In the genomic region with DNA sequence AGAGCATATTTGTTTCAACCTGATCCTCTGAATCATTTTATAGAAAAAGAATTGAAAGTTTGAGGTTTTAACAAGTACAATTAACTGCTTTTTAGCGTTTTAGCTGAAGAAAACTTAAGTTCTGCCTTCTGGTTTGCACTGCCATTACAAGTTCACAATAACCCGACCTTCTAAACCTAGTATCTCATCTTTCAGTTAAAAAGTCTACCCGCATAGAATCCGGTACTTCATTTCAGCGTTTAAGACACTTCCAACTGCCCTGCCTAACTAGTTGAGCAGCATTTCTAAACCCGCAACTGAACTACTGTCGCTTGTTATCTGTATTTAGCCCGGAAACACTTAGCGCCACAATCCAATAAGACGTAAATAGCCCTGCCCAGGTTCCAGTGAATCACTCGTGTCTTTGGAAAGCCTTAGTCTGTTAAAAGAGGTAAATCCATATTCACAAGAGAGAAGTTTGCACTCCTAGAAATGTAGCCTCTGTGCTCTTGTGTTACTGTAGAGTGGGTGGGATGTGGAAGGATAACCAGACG, we compare ENCODE assay signal across 11 mouse cellular contexts. TPM values are rescaled to one million over a fixed set of nuclear protein-coding genes. Genes with fewer than 3 reads are reported as not detected.
DNase-seq lines count a peak whose midpoint lies in the region; ATAC-seq and TF ChIP-seq lines count a peak whose summit lies in the region.
"Had no signal": no experiment of that assay in that cellular context is flagged by ENCODE, and none has a peak within 500 bp of the region (broad histone marks: within the 10 kb centered on the region; RNA-seq: fewer than 3 reads in every experiment).

No protein-coding gene starts in this region.

- peak overlapping the region; percentile 84 for H3K9ac ChIP-seq in liver, embryonic 12.5 days
- peak overlapping the region; percentile 71; the same call in 1 of the 2 replicates for H3K9ac ChIP-seq in stomach, postnatal 0 days (ENCODE audit: low read length)

- H3K9me3 ChIP-seq in erythroblast, embryonic 14.5 days (ENCODE audit: control insufficient read depth, low read length) = no peaks in the 10 kb centered on the region
- H3K9me3 ChIP-seq in liver, embryonic 12.5 days (replicated peaks) = no peaks in the 10 kb centered on the region
- H3K9me3 ChIP-seq in stomach, postnatal 0 days (ENCODE audit: control insufficient read depth, low read length) = no peaks in the 10 kb centered on the region

- peak overlapping the region; percentile 78 for H3K4me3 ChIP-seq in erythroblast, embryonic 14.5 days (replicated peaks)
- H3K4me3 ChIP-seq in testis, adult 2 months (ENCODE audit: control insufficient read depth, low read depth, low read length) = peak overlapping the region; percentile 82; the same call in 1 of the 2 replicates
- peak overlapping the region; percentile 88 for H3K4me3 ChIP-seq in liver, embryonic 12.5 days
- H3K4me3 ChIP-seq in stomach, postnatal 0 days (ENCODE audit: low read depth, low read length) = peak overlapping the region; percentile 77

- no peak for TF ChIP-seq EP300 in stomach, postnatal 0 days (optimal IDR thresholded peaks at IDR 0.05)

- H3K27me3 ChIP-seq in erythroblast, embryonic 14.5 days (ENCODE audit: control insufficient read depth) = peaks cover 3% of the 10 kb centered on the region
- no peaks in the 10 kb centered on the region for H3K27me3 ChIP-seq in testis, adult 2 months (ENCODE audit: control insufficient read depth, insufficient read depth, low read length)
- 0 out of 2 replicates have a peak, but pooled peaks cover 3% of the 10 kb centered on the region for H3K27me3 ChIP-seq in liver, embryonic 12.5 days (replicated peaks)
- H3K27me3 ChIP-seq in stomach, postnatal 0 days (ENCODE audit: control insufficient read depth, insufficient read depth, low read length) = no peaks in the 10 kb centered on the region

- DNase-seq in testis, postnatal 10 days (ENCODE audit: low spot score) = no peak
- peak; percentile 26 for DNase-seq in stomach, postnatal 0 days (ENCODE audit: low spot score)
- DNase-seq in adrenal gland, postnatal 10 days = no peak
- no peak for DNase-seq in thymus, postnatal 25 days
- DNase-seq: kidney, postnatal 14 days had no signal

- no peak for TF ChIP-seq POLR2A in testis, adult 2 months (IDR thresholded peaks at IDR 0.05; ENCODE audit: control insufficient read depth, low read depth, low read length)

- peaks cover 54% of the 10 kb centered on the region for H3K4me1 ChIP-seq in erythroblast, embryonic 14.5 days (ENCODE audit: control insufficient read depth)
- H3K4me1 ChIP-seq in testis, adult 2 months (ENCODE audit: control insufficient read depth, insufficient read depth, low read length) = peaks cover 8% of the 10 kb centered on the region
- peaks cover 57% of the 10 kb centered on the region for H3K4me1 ChIP-seq in liver, embryonic 12.5 days
- H3K4me1 ChIP-seq in stomach, postnatal 0 days (replicated peaks; ENCODE audit: control insufficient read depth, insufficient read depth) = peaks cover 2% of the 10 kb centered on the region; the same call in 1 of the 2 replicates

- H3K4me2 ChIP-seq in liver, embryonic 12.5 days = peak overlapping the region; percentile 88
- H3K4me2 ChIP-seq in stomach, postnatal 0 days (replicated peaks; ENCODE audit: low read depth) = peak overlapping the region; percentile 77

- H3K27ac ChIP-seq in testis, adult 2 months (ENCODE audit: control insufficient read depth, insufficient read depth, low read depth, low read length) = no peak overlapping the region
- peak overlapping the region; percentile 95 for H3K27ac ChIP-seq in liver, embryonic 12.5 days
- H3K27ac ChIP-seq in stomach, postnatal 0 days (replicated peaks) = peak overlapping the region; percentile 91

- ATAC-seq in erythroblast, adult 5-6 weeks (replicated peaks; ENCODE audit: low FRiP score, poor library complexity, severe bottlenecking) = no peak
- ATAC-seq in liver, embryonic 12.5 days = no peak
- ATAC-seq in stomach, postnatal 0 days (ENCODE audit: low FRiP score, low TSS enrichment) = no peak

- H3K36me3 ChIP-seq in erythroblast, embryonic 14.5 days (ENCODE audit: control insufficient read depth) = peaks cover 10% of the 10 kb centered on the region
- H3K36me3 ChIP-seq in testis, adult 2 months (ENCODE audit: control insufficient read depth, insufficient read depth, low read length) = no peaks in the 10 kb centered on the region
- peaks cover 9% of the 10 kb centered on the region for H3K36me3 ChIP-seq in liver, embryonic 12.5 days
- H3K36me3 ChIP-seq in stomach, postnatal 0 days (ENCODE audit: control insufficient read depth, insufficient read depth, low read length) = 0 out of 2 replicates have a peak, but pooled peaks cover 4% of the 10 kb centered on the region

- WGBS in liver, embryonic 12.5 days (ENCODE audit: insufficient replicate concordance) = 48% methylated on average over 12 of the region's 12 CpGs
- WGBS in stomach, postnatal 0 days = 48% methylated on average over 12 of the region's 12 CpGs

- TF ChIP-seq CTCF in testis, adult 2 months (IDR thresholded peaks at IDR 0.05; ENCODE audit: control insufficient read depth, insufficient read depth, insufficient replicate concordance, low read depth, low read length) = no peak
- TF ChIP-seq CTCF in stomach, postnatal 0 days (IDR thresholded peaks at IDR 0.05; ENCODE audit: low read depth) = no peak

RNA-seq across cellular contexts. Expression of a gene that starts 0.7 kb away (rescaled TPM):
- 1.3 and 2.5 TPM in 2 replicates for polyA plus RNA-seq in erythroblast, embryonic 14.5 days (2012)
- 73.8 and 97.2 TPM in 2 replicates for total RNA-seq in erythroblast, adult 5-6 weeks (2015; ENCODE audit: low replicate concordance)
- 63.7 and 104 TPM in 2 replicates for total RNA-seq in erythroblast, adult 5-6 weeks (2017; ENCODE audit: low replicate concordance)
- 212 and 237 TPM in 2 replicates for polyA plus RNA-seq in testis, adult 2 months (2012; rRNA removed)
- polyA plus RNA-seq in liver, embryonic 12.5 days (2016; fragmentation: Nextera tagmentation; extraction: Ambion mirVana) = 18.8 and 22.0 TPM in 2 replicates
- polyA plus RNA-seq in stomach, postnatal 0 days (2015; fragmentation: Nextera tagmentation; extraction: Ambion mirVana) = 40.2 and 45.7 TPM in 2 replicates
- 100 to 1,000 TPM; 206 to 229 TPM for total RNA-seq in adrenal gland, postnatal 10 days (2021)

RNA-seq across cellular contexts. Expression of a gene that starts 0.8 kb away (rescaled TPM):
- polyA plus RNA-seq in erythroblast, embryonic 14.5 days (2012) = 4.2 and 4.4 TPM in 2 replicates
- total RNA-seq in erythroblast, adult 5-6 weeks (2015; ENCODE audit: low replicate concordance) = 58.9 and 78.6 TPM in 2 replicates
- total RNA-seq in erythroblast, adult 5-6 weeks (2017; ENCODE audit: low replicate concordance) = 20.1 and 26.9 TPM in 2 replicates
- polyA plus RNA-seq in testis, adult 2 months (2012; rRNA removed) = 625 and 632 TPM in 2 replicates
- polyA plus RNA-seq in liver, embryonic 12.5 days (2016; fragmentation: Nextera tagmentation; extraction: Ambion mirVana) = 234 and 237 TPM in 2 replicates
- polyA plus RNA-seq in stomach, postnatal 0 days (2015; fragmentation: Nextera tagmentation; extraction: Ambion mirVana) = 397 and 433 TPM in 2 replicates
- total RNA-seq in adrenal gland, postnatal 10 days (2021) = 100 to 1,000 TPM; 171 to 191 TPM

RNA-seq across cellular contexts. Expression of a gene that starts 30.0 kb away (rescaled TPM):
- not detected in 2 replicates for polyA plus RNA-seq in erythroblast, embryonic 14.5 days (2012)
- total RNA-seq in erythroblast, adult 5-6 weeks (2015; ENCODE audit: low replicate concordance) = not detected in 2 replicates
- not detected in 2 replicates for total RNA-seq in erythroblast, adult 5-6 weeks (2017; ENCODE audit: low replicate concordance)
- polyA plus RNA-seq in testis, adult 2 months (2012; rRNA removed) = not detected in 2 replicates
- not detected in 2 replicates for polyA plus RNA-seq in liver, embryonic 12.5 days (2016; fragmentation: Nextera tagmentation; extraction: Ambion mirVana)
- polyA plus RNA-seq in stomach, postnatal 0 days (2015; fragmentation: Nextera tagmentation; extraction: Ambion mirVana) = 0.02 and 0.16 TPM in 2 replicates
- total RNA-seq in adrenal gland, postnatal 10 days (2021) = not detected
- polyA plus RNA-seq: brain, embryonic 14.5 days; C2C12 had no signal

Comparison
In these comparisons a context has a peak if more than half of its experiments do, and no peak if none do; other contexts are left out.
1. RNA of a gene that starts 0.8 kb away (polyA plus RNA-seq): 625 to 632 TPM in testis, adult 2 months, 397 to 433 TPM in stomach, postnatal 0 days and 234 to 237 TPM in liver, embryonic 12.5 days; 4.2 to 4.4 TPM in erythroblast, embryonic 14.5 days; every median in the first group is over 10 times any median in the second.
2. Peak in every context shown above with its lines, with median percentiles within 50 percentile points of each other: H3K4me3 ChIP-seq.